Mouse (Mus musculus): Measurements from ENCODE around the gene Cep95. TPM values are rescaled to one million over a fixed set of nuclear protein-coding genes. Genes with fewer than 3 reads are reported as not detected.
"Not testable (repeated sequence)": the region's sequence is repeated elsewhere in the genome, so short reads cannot be mapped to it uniquely, and the experiment has no call there.

Gene Cep95
- total RNA-seq (2015) (16.9 and 22.0 TPM in 2 replicates), total RNA-seq (2017) (15.6 and 21.3 TPM in 2 replicates)

GRCm38 (mm10) chr11:106788775-106789459 lies at the start of gene Cep95, which contains the start of gene Ddx5:
Gene Cep95 (plus strand): TSS chr11:106789252.
Gene Ddx5 (minus strand): TSS chr11:106789185.
- ATAC-seq (replicated peaks; ENCODE audit: poor library complexity) = peak; percentile 68

DNA sequence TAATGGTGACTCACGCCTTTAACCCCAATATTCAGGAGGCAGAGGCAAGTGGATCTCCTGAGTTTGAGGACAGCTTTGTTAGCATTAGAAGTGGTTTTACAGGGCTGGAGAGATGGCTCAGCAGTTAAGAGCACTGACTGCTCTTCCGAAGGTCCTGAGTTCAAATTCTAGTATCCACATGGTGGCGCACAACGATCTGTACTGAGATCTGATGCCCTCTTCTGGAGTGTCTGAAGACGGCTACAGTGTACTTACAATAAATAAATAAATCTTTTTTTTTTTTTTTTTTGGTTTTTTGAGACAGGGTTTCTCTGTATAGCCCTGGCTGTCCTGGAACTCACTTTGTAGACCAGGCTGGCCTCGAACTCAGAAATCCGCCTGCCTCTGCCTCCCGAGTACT lies 48.3 kb upstream of the Cep95 start:
- ATAC-seq (replicated peaks; ENCODE audit: poor library complexity) = not testable (repeated sequence)

- ATAC-seq (replicated peaks; ENCODE audit: poor library complexity) = no peak
Measured at GRCm38 (mm10) chr11:106741232-106741631, 47.8 kb upstream of the Cep95 start.

DNA sequence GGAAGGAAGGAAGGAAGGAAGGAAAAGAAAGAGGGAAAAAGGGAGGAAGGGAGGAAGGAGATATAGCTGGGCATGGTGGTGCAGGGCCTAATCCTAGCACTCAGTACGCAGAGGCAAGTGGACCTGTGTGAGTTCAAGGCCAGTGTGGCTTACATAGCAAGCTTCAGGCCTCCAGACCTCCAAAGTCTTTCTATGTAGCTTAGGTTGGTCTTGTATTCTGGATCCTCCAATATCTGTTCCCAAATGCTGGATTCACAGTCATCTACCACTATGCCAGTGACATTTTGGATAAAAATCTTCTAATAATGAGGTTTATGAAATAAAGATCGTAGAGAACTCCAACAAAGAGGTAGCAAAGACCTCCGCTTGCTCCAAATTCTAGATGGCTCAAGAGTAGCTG lies 47.2 kb upstream of the Cep95 start:
- ATAC-seq (replicated peaks; ENCODE audit: poor library complexity) = no peak

DNA sequence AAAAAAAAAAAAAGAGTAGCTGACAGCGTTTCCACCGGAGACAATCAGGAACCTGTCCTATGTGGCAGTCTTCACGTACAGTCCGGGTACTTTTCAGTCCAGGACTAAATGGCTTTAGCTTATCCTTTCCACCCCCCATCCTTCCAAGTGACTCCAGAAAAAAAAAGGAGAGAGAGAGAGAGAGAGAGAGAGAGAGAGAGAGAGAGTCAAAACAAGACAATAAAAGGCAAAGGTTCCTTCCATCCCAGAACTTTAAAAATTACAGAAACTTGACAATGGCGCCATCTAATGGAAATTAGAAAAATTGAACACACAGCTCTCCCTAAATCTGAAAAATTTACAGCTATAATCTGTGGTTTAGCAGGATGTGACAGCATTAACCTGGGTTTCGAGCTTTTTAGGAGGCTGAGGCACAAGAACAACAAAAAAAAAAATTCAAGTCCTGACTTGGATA lies 46.6 kb upstream of the Cep95 start:
- ATAC-seq (replicated peaks; ENCODE audit: poor library complexity) = peak; percentile 71

GRCm38 (mm10) chr11:106744949-106745348 lies 44.1 kb upstream of the Cep95 start:
- ATAC-seq (replicated peaks; ENCODE audit: poor library complexity) = peak; percentile 48; the same call in 1 of the 2 replicates

- not testable (repeated sequence) for ATAC-seq (replicated peaks; ENCODE audit: poor library complexity)
Measured at GRCm38 (mm10) chr11:106749557-106750120, 39.4 kb upstream of the Cep95 start.

DNA sequence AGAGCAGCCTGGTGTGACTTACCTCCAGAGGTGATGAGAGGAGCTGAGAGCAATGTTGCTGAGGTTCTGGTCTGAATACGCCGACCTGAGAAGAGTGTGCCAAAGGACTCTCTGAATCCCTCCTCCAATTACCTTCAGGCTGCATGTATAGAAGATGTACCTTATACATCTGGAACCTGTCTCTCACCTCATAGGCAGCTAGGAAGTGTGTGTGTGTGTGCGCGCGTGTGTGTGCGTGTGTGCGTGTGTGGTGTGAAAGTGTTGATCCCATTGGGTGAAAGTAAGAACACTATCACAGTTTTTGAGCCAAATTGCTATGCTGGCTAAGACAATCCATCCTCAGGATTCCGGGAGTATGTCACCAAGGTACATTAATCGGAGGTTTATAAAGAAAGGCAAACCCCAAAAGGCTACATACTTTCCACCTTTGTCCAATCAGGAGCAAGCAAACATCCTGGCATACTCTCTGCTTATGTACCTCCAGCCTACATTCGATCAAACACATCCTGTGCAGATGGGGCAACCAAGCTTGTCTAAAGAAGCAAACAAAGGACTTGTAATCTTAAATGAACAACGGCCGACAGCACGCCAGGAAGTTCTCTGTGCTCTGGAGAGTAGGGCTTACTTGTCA lies 38.8 kb upstream of the Cep95 start, which contains the start of gene Pecam1:
TSS of gene Pecam1 (minus strand) at position 508 of the 631 bp plus-strand sequence.
- peak; percentile 44 for ATAC-seq (replicated peaks; ENCODE audit: poor library complexity)

- peak; percentile 75 for ATAC-seq (replicated peaks; ENCODE audit: poor library complexity)
Measured at GRCm38 (mm10) chr11:106751039-106752018, 37.7 kb upstream of the Cep95 start, which contains the start of gene Milr1. Gene Milr1 (plus strand): TSS chr11:106751226.

GRCm38 (mm10) chr11:106752103-106752502 lies 36.9 kb upstream of the Cep95 start:
- peak; percentile 82 for ATAC-seq (replicated peaks; ENCODE audit: poor library complexity)

GRCm38 (mm10) chr11:106753314-106753713 lies 35.7 kb upstream of the Cep95 start:
- ATAC-seq (replicated peaks; ENCODE audit: poor library complexity) = no peak

- ATAC-seq (replicated peaks; ENCODE audit: poor library complexity) = no peak
Measured at GRCm38 (mm10) chr11:106755583-106755982, 33.5 kb upstream of the Cep95 start.

DNA sequence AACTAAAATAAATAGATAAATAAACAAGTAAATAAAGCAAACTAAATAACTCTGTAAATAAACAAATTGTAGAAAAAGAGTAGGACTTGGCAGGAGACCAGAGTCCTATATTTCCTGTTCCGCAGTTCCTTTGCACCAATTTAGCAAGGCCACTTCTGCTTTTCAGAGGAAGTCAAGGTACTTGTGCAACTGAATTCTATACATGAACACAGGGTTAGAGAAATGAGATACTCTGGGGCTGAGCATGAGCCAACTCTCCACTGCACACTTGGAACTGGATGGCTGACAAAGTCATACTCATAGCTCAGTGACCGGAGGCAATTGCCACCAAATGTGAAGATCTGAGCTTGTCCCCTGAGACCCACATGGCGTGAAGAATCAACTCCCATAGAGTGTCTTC lies 30.0 kb upstream of the Cep95 start:
- peak; percentile 81 for ATAC-seq (replicated peaks; ENCODE audit: poor library complexity)

DNA sequence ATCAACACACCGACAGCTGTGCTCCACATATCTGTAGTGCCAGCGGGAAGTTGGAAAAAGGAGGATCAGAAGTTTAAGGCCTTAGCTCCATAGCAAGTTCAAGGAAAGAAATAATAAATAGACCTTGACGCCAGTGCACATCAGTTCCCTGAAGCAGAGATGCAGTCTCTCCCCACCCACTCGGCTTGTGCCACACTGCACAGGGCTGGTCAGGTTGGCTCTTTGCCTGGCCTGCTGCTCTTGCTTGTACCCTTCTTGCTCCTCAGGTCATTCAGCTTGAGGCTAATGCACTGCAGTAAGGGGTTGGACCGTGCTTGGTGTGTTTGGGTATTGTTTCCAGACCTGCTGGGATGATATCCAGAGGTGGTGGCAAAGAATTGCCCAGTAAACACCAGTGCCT lies 28.5 kb upstream of the Cep95 start:
- ATAC-seq (replicated peaks; ENCODE audit: poor library complexity) = no peak

DNA sequence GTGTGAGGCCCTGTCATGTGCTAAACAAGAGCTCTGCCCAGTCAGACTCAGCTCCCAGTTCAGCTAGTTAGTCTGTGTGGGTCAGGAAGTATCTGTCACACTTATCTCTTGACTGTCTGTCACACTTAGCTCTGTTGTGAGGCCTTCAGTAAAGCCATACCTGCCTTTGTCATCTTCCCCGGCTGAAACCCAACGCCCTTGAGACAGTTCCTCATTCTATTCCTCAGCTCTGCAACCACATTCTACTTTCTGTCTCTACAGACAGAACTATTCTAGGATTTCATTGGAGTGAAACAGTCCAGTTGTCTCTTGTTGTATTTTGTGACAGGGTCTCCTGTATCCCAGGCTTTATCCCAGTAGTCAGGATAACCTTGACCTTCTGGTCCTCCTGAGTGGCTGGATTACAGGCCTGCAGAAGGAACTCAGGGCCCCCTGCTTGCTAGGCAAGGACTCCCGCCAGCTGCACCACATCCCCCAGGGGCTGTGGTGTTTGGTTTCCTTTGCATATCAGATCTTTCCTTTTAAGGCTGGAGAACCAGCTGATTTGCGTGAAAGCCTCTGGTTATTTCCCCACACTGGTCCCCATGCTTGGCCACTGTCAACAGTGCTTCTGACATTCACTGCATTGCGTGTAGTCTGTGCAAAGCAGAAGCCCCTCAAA lies 26.8 kb upstream of the Cep95 start:
- ATAC-seq (replicated peaks; ENCODE audit: poor library complexity) = peak; percentile 69

DNA sequence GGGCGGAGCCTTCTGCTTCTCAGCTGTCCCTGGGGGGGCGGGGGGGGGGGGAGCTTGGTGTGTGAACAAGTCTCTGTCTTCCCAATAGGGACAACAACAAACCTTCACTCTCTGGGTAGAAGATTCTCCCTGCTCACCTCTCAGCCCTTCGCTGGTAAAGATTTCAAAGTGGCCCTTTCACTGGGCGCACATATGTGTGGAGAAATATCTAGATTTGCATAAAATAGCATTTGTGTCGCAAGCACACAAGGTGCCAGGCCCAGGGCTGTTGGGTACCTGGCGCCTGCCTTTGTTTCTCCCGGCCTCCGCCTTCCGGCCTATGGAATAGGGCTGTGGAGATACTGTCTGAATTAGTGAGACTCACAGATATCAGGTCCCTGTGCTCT lies 26.3 kb upstream of the Cep95 start:
- no peak for ATAC-seq (replicated peaks; ENCODE audit: poor library complexity)

DNA sequence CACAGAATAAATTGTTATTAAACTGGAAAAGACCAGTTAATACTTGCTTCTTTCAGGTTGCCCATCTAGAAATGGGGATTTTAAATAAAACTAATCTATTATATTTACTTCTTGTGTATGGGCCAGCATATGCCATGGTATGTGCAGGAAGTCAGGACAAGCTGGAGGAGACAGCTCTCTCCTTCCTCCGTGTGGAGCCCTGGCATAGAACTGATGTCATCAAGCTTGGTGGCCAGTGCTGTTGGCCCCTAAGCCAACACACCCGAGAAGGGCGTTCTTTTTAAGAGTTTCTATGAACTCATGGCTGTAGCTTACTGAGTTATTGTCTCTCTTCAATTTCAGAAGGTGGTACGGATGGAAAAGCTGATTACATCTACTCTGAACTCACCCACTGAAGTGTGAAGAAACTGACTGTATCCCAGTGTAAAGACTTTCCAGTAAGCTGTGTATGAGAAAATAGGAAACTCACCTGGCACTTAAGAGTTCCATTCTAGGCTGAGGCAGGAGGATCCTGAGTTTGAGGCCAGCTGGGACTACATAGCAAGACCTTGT lies 22.4 kb upstream of the Cep95 start:
- no peak for ATAC-seq (replicated peaks; ENCODE audit: poor library complexity)

GRCm38 (mm10) chr11:106767516-106767915 lies 21.5 kb upstream of the Cep95 start:
- ATAC-seq (replicated peaks; ENCODE audit: poor library complexity) = no peak

DNA sequence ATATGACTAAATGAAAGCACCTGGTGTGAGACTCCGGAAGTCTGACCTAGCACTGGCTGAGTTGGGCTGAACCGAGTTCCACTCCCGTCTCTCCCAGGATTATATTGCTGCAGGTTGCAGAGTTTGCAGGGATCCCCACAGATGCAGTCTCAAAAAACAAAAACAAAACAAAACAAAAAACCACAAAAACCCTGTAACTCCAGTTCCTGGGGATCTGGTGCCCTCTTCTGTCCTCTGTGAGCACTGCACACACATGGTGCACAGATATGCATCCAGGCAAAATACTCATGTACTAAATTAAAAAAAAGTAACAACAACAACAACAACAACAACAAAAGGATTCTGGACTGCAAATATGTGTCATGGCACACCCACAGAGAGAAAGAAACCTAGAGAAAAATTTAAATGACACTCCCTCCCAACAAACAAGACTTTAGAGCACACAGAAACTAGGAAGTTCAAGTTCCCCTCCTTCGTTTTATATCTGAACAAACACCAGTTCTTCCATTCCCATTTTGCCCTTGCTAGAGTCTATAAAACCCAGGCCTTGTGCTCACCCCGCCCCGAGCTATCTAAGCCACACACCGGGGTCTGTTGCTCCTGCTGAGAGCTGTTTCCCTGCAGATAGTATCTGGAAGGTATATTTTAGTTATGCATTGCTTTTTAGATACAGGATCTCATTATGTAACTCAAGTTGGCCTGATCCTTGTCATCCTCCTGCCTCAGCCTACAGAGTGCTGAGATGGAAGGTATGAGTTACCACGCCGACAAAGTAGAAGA lies 18.7 kb upstream of the Cep95 start:
- peak; percentile 87 for ATAC-seq (replicated peaks; ENCODE audit: poor library complexity)
